Mouse (Mus musculus) testis, adult 2 months (tissue): ENCODE measurements around the gene Cfap300. TPM values are rescaled to one million over a fixed set of nuclear protein-coding genes. Genes with fewer than 3 reads are reported as not detected.
A peak's percentile ranks its signal among the peaks of the same experiment; 100 is the strongest.

Experiments
- H3K27ac ChIP-seq: fragments of 200-500 bp; 2 replicates; pipeline ENCODE4 v1.5.1; 2012; ENCODE audit warnings: low read depth, low read length; ENCODE audit not compliant: control insufficient read depth, insufficient read depth
- H3K27me3 ChIP-seq: fragments of 200-500 bp; 2 replicates; pipeline ENCODE4 v1.6.1; 2012; ENCODE audit warnings: mild to moderate bottlenecking, low read length, moderate library complexity; ENCODE audit not compliant: control insufficient read depth, insufficient read depth
- H3K36me3 ChIP-seq: fragments of 200-500 bp; 2 replicates; pipeline ENCODE4 v1.6.1; 2012; ENCODE audit warnings: mild to moderate bottlenecking, low read length; ENCODE audit not compliant: control insufficient read depth, insufficient read depth
- H3K4me1 ChIP-seq: fragments of 200-500 bp; 2 replicates; pipeline ENCODE4 v1.6.1; 2012; ENCODE audit warnings: low read length; ENCODE audit not compliant: control insufficient read depth, insufficient read depth
- H3K4me3 ChIP-seq: fragments of 200-500 bp; 2 replicates; pipeline ENCODE4 v1.5.1; 2012; ENCODE audit warnings: low read depth, mild to moderate bottlenecking, low read length, moderate library complexity, mixed read lengths; ENCODE audit not compliant: control insufficient read depth
- CTCF ChIP-seq: fragments of 200-500 bp; IDR thresholded peaks from 2 replicates; pipeline ENCODE4 v1.5.1; 2012; ENCODE audit warnings: low read depth, mild to moderate bottlenecking, inconsistent platforms, low read length, moderate library complexity; ENCODE audit not compliant: control insufficient read depth, insufficient read depth, insufficient replicate concordance
- POLR2A ChIP-seq: fragments of 200-500 bp; IDR thresholded peaks from 2 replicates; pipeline ENCODE4 v1.6.1; 2012; ENCODE audit warnings: low read depth, mild to moderate bottlenecking, inconsistent platforms, low read length, moderate library complexity; ENCODE audit not compliant: control insufficient read depth
- polyA plus RNA-seq: library from polyadenylated mRNA; depleted of rRNA; stranded (reverse); fragments of >200 nt; gene quantifications from 2 replicates; pipeline ENCODE4 v1.2.3, GENCODE M21; 2012; rRNA removed

Gene Cfap300
- polyA plus RNA-seq = 44.1 and 45.7 TPM in 2 replicates

GRCm38 (mm10) chr9:8042338-8043043, at the start of gene Cfap300:
Gene Cfap300 (minus strand): TSS chr9:8042823.
- Histone ChIP-seq H3K4me1 (peaks cover 2% of the 10 kb centered on the region; the same call in 1 of the 2 replicates), H3K27me3 (no peaks in the 10 kb centered on the region), H3K4me3 (peak within 1 kb of the TSS; percentile 90), H3K36me3 (no peaks in the 10 kb centered on the region), H3K27ac (peak within 1 kb of the TSS; percentile 87)
- TF ChIP-seq CTCF (no peak), POLR2A (peak; percentile 79)

DNA sequence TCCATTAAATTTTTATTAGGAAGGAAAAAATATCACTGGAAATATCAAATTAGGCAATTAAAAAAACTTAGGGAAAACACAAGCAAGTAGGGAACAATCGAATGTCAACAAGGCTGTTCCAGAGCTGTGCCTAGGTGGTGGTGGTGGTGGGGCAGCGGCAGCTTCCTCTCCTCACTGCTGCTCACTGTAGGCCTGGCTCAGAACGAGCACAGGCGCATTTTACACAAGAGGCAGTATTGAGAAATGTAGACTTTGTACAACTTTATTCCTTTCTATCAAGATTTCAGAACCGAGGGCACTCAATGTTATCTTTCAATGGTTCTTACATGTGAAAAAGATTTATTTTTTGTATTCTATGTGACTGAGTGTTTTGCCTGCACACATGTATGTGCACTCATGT, 36.3 kb upstream of the Cfap300 start:
- H3K27ac ChIP-seq = no peak overlapping the region
- no peak overlapping the region for H3K4me3 ChIP-seq
- no peaks in the 10 kb centered on the region for H3K27me3 ChIP-seq
- H3K36me3 ChIP-seq = no peaks in the 10 kb centered on the region; the same call in 1 of the 2 replicates
- TF ChIP-seq CTCF = no peak
- TF ChIP-seq POLR2A = no peak
- H3K4me1 ChIP-seq = no peaks in the 10 kb centered on the region

DNA sequence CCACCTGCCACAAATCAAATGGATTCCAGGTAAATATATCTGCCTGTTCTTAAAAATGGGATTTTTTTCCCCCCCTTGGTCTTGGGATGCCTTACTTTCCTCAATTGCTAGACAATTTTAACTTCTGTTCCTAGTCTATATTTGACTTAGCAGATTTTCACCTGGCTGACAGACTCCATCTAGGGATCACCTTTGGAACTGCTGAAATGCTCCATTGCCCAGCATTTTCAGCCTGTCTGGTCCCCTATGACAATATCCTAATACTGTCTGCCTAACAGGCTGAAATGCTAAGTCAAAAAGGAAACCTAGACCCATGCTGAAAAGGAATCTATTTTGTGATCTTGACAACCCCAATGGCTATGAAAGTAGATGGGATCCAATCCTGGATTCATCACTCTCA, 31.7 kb upstream of the Cfap300 start:
- Histone ChIP-seq H3K27me3 (no peaks in the 10 kb centered on the region), H3K4me1 (no peaks in the 10 kb centered on the region), H3K36me3 (no peaks in the 10 kb centered on the region; the same call in 1 of the 2 replicates), H3K4me3 (no peak overlapping the region), H3K27ac (no peak overlapping the region)
- no peak for TF ChIP-seq POLR2A

DNA sequence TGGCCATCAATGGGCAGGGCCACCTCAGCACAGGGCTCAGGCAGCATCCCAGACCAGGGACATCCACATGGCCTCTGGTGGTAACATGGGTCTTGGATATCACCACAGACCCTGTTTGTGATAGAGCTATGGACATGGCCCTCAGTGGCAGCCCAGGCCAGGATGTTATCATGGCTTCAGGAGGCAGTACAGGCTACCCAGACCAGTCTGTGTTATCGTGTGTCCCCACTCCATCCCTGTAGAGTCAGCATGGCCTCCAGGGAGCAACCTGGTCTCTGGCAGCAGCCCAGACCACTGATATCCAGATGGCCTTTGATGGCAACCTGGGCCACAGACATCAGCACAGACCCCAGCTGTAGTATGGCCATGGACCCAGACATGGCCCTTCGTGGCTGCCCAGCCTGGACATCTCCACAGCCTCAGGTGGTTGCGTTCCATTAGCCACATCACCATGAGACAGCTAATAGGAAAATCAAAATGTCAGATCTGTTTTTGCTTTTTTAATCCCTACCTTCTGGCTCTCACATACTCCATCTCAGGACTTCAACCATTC, 30.7 kb upstream of the Cfap300 start:
- Histone ChIP-seq H3K27me3 (no peaks in the 10 kb centered on the region), H3K4me3 (no peak overlapping the region), H3K36me3 (no peaks in the 10 kb centered on the region; the same call in 1 of the 2 replicates), H3K4me1 (no peaks in the 10 kb centered on the region), H3K27ac (no peak overlapping the region)
- TF ChIP-seq POLR2A = no peak

DNA sequence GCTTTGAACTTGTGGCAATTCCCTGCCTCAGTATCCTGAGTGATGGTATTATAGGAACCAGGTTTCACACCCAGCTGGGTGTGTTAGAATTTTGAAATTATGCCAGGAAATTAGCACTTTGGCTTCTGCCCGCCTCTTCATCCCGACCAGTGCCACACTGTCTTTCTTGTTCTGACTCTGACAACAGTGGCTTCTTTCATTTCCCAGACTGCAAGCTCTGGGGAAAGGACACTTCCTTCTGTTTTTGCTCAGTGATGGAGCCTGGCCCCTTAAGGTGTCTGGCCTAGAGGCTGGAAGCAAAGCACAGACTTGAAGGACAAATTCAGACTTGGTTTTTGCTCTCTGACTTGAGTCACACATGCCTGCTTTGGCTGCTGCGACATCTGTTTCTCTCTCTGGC, 17.0 kb upstream of the Cfap300 start:
- no peak overlapping the region for H3K4me3 ChIP-seq
- no peaks in the 10 kb centered on the region for H3K4me1 ChIP-seq
- no peaks in the 10 kb centered on the region for H3K36me3 ChIP-seq
- H3K27me3 ChIP-seq = no peaks in the 10 kb centered on the region
- no peak overlapping the region for H3K27ac ChIP-seq
- TF ChIP-seq CTCF (no peak), POLR2A (no peak)

GRCm38 (mm10) chr9:8054831-8055230, 12.2 kb upstream of the Cfap300 start:
- Histone ChIP-seq H3K4me1 (no peaks in the 10 kb centered on the region), H3K4me3 (no peak overlapping the region), H3K36me3 (no peaks in the 10 kb centered on the region), H3K27me3 (no peaks in the 10 kb centered on the region), H3K27ac (no peak overlapping the region)
- TF ChIP-seq CTCF (no peak), POLR2A (no peak)

GRCm38 (mm10) chr9:8043044-8043387, 393 bp upstream of the Cfap300 start:
- Histone ChIP-seq H3K27me3 (no peaks in the 10 kb centered on the region), H3K27ac (peak overlapping the region; percentile 87), H3K4me3 (peak overlapping the region; percentile 90), H3K36me3 (no peaks in the 10 kb centered on the region), H3K4me1 (peaks cover 2% of the 10 kb centered on the region; the same call in 1 of the 2 replicates)
- TF ChIP-seq CTCF (no peak), POLR2A (no peak)

DNA sequence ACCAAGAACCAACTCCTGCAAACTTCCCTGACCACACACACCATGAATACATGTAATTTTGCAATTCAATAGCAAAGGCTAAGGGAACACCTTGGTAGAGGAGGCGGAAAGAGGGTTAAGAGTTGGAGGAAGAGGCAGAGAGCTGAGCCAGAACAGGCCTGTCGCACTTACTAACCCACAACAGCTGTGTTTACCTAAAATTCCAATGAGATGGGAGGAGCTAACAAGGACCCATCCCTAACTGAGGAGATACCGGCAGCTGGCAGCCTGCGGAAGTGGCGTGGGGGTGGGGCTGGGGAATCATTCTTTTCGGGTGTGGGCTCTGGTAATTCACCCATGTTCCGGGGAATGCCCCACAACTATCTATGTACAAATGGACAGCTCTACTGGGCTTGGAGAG, 7.1 kb downstream of the Cfap300 start:
- no peaks in the 10 kb centered on the region for H3K27me3 ChIP-seq
- H3K4me1 ChIP-seq = peaks cover 2% of the 10 kb centered on the region; the same call in 1 of the 2 replicates
- H3K27ac ChIP-seq = no peak overlapping the region
- H3K36me3 ChIP-seq = no peaks in the 10 kb centered on the region
- TF ChIP-seq POLR2A (no peak), CTCF (no peak)
- H3K4me3 ChIP-seq = no peak overlapping the region
